Mouse (Mus musculus): ENCODE measurements around the gene Zfp740. TPM values are rescaled to one million over a fixed set of nuclear protein-coding genes. Genes with fewer than 3 reads are reported as not detected.

The Zfp740 gene
- total and polyA plus RNA-seq, 2 experiments from 2014 or later = 33.8 to 49.5 TPM

- peaks cover 4% of the 10 kb centered on the region; the same call in 1 of the 2 replicates for H3K4me1 ChIP-seq (ENCODE audit: insufficient read depth, low read length)
- ATAC-seq (no peak), DNase-seq (ENCODE audit: low spot score) (no peak)
- WGBS = 47% methylated on average over 7 of the region's 7 CpGs
- no peak overlapping the region for H3K4me2 ChIP-seq (ENCODE audit: low read depth, low read length)
- no peak for TF ChIP-seq CTCF (IDR thresholded peaks at IDR 0.05; ENCODE audit: low read depth)
- H3K36me3 ChIP-seq (ENCODE audit: insufficient read depth, low read length) = no peaks in the 10 kb centered on the region
- H3K4me3 ChIP-seq (ENCODE audit: low read length) = no peak overlapping the region
- no peak overlapping the region for H3K9ac ChIP-seq (replicated peaks; ENCODE audit: low read length)
- no peaks in the 10 kb centered on the region; the same call in 1 of the 2 replicates for H3K27me3 ChIP-seq (ENCODE audit: insufficient read depth, low read length)
- H3K27ac ChIP-seq = no peak overlapping the region
- no peaks in the 10 kb centered on the region for H3K9me3 ChIP-seq (ENCODE audit: low read length)
Observed at GRCm38 (mm10) chr15:102262582-102262981, 59.5 kb downstream of the Zfp740 start.

DNA sequence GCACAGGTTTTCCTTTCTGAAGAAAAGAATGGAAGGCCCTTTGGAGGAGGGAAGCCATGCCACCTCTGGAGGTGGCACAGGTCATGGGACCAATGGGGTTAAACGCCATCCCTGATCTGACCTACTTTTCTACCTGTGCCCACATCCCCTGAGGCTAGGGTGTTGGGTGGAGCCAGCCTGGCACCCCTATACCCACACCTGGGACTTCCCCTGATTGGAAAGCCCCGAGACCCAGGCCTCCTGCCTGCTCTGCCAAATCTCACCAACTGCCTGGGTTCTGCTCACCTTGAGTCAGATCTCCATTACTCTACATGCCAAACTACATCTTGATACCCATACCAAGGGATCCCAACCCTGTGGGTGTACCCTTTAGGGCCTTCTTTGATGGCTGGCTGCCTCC, 60.0 kb downstream of the Zfp740 start:
- no peaks in the 10 kb centered on the region for H3K9me3 ChIP-seq (ENCODE audit: low read length)
- TF ChIP-seq CTCF (IDR thresholded peaks at IDR 0.05; ENCODE audit: low read depth) = no peak
- H3K36me3 ChIP-seq (ENCODE audit: insufficient read depth, low read length) = no peaks in the 10 kb centered on the region
- no peak overlapping the region for H3K27ac ChIP-seq
- no peak for ATAC-seq
- H3K4me2 ChIP-seq (ENCODE audit: low read depth, low read length) = no peak overlapping the region
- WGBS = 84% methylated on average over 2 of the region's 2 CpGs
- H3K9ac ChIP-seq (replicated peaks; ENCODE audit: low read length) = no peak overlapping the region
- no peak for DNase-seq (ENCODE audit: low spot score)
- peaks cover 4% of the 10 kb centered on the region; the same call in 1 of the 2 replicates for H3K4me1 ChIP-seq (ENCODE audit: insufficient read depth, low read length)
- H3K27me3 ChIP-seq (ENCODE audit: insufficient read depth, low read length) = no peaks in the 10 kb centered on the region; the same call in 1 of the 2 replicates
- H3K4me3 ChIP-seq (ENCODE audit: low read length) = no peak overlapping the region

Other genes starting within 250 kb of the Zfp740 start
- gene Krt78, start 249.0 kb upstream of the Zfp740 start, total RNA-seq (2014; rRNA removed) = not detected in 2 replicates
- gene Krt78, start 249.0 kb upstream of the Zfp740 start, polyA plus RNA-seq (2015; fragmentation: Nextera tagmentation; extraction: Ambion mirVana) = not detected in 2 replicates
- 2.6 and 4.1 TPM in 2 replicates for gene Krt8, start 198.8 kb upstream of the Zfp740 start, total RNA-seq (2014; rRNA removed)
- gene Krt8, start 198.8 kb upstream of the Zfp740 start, polyA plus RNA-seq (2015; fragmentation: Nextera tagmentation; extraction: Ambion mirVana) = 5.4 and 6.2 TPM in 2 replicates
- 3.4 and 5.0 TPM in 2 replicates for gene Krt18, start 175.1 kb upstream of the Zfp740 start, total RNA-seq (2014; rRNA removed)
- gene Krt18, start 175.1 kb upstream of the Zfp740 start, polyA plus RNA-seq (2015; fragmentation: Nextera tagmentation; extraction: Ambion mirVana) = 12.6 and 13.6 TPM in 2 replicates
- gene Eif4b, start 129.5 kb upstream of the Zfp740 start, total RNA-seq (2014; rRNA removed) = 114 and 121 TPM in 2 replicates
- gene Eif4b, start 129.5 kb upstream of the Zfp740 start, polyA plus RNA-seq (2015; fragmentation: Nextera tagmentation; extraction: Ambion mirVana) = 63.4 and 65.1 TPM in 2 replicates
- gene Tns2, start 102.8 kb upstream of the Zfp740 start, total RNA-seq (2014; rRNA removed) = 9.2 TPM in 2 replicates
- gene Tns2, start 102.8 kb upstream of the Zfp740 start, polyA plus RNA-seq (2015; fragmentation: Nextera tagmentation; extraction: Ambion mirVana) = 5.5 and 6.2 TPM in 2 replicates
- gene Spryd3, start 67.0 kb upstream of the Zfp740 start, total RNA-seq (2014; rRNA removed) = 113 and 118 TPM in 2 replicates
- 98.6 and 110 TPM in 2 replicates for gene Spryd3, start 67.0 kb upstream of the Zfp740 start, polyA plus RNA-seq (2015; fragmentation: Nextera tagmentation; extraction: Ambion mirVana)
- 5.6 and 12.8 TPM in 2 replicates for gene Igfbp6, start 58.9 kb upstream of the Zfp740 start, total RNA-seq (2014; rRNA removed)
- gene Igfbp6, start 58.9 kb upstream of the Zfp740 start, polyA plus RNA-seq (2015; fragmentation: Nextera tagmentation; extraction: Ambion mirVana) = 9.7 and 11.5 TPM in 2 replicates
- 0.16 TPM in 1 of 2 replicates, not detected in the other for gene Soat2, start 52.7 kb upstream of the Zfp740 start, total RNA-seq (2014; rRNA removed)
- 0.09 TPM in 1 of 2 replicates, not detected in the other for gene Soat2, start 52.7 kb upstream of the Zfp740 start, polyA plus RNA-seq (2015; fragmentation: Nextera tagmentation; extraction: Ambion mirVana)
- gene Csad, start 1.5 kb downstream of the Zfp740 start, total RNA-seq (2014; rRNA removed) = 56.9 and 67.2 TPM in 2 replicates
- gene Csad, start 1.5 kb downstream of the Zfp740 start, polyA plus RNA-seq (2015; fragmentation: Nextera tagmentation; extraction: Ambion mirVana) = 41.8 and 43.1 TPM in 2 replicates
- gene Itgb7, start 28.7 kb downstream of the Zfp740 start, total RNA-seq (2014; rRNA removed) = 0.40 and 1.2 TPM in 2 replicates
- 1.3 and 2.1 TPM in 2 replicates for gene Itgb7, start 28.7 kb downstream of the Zfp740 start, polyA plus RNA-seq (2015; fragmentation: Nextera tagmentation; extraction: Ambion mirVana)
- gene Rarg, start 54.3 kb downstream of the Zfp740 start, total RNA-seq (2014; rRNA removed) = 8.8 and 11.4 TPM in 2 replicates
- gene Rarg, start 54.3 kb downstream of the Zfp740 start, polyA plus RNA-seq (2015; fragmentation: Nextera tagmentation; extraction: Ambion mirVana) = 3.8 and 4.4 TPM in 2 replicates
- not detected in 2 replicates for gene Gm9918, start 67.3 kb downstream of the Zfp740 start, total RNA-seq (2014; rRNA removed)
- 0.06 TPM in 1 of 2 replicates, not detected in the other for gene Gm9918, start 67.3 kb downstream of the Zfp740 start, polyA plus RNA-seq (2015; fragmentation: Nextera tagmentation; extraction: Ambion mirVana)
- 50.7 and 52.3 TPM in 2 replicates for gene Mfsd5, start 76.2 kb downstream of the Zfp740 start, total RNA-seq (2014; rRNA removed)
- gene Mfsd5, start 76.2 kb downstream of the Zfp740 start, polyA plus RNA-seq (2015; fragmentation: Nextera tagmentation; extraction: Ambion mirVana) = 67.9 and 68.3 TPM in 2 replicates
- gene Espl1, start 93.0 kb downstream of the Zfp740 start, total RNA-seq (2014; rRNA removed) = 5.3 and 7.3 TPM in 2 replicates
- gene Espl1, start 93.0 kb downstream of the Zfp740 start, polyA plus RNA-seq (2015; fragmentation: Nextera tagmentation; extraction: Ambion mirVana) = 2.3 and 3.8 TPM in 2 replicates
- gene Pfdn5, start 122.9 kb downstream of the Zfp740 start, total RNA-seq (2014; rRNA removed) = 119 and 139 TPM in 2 replicates
- gene Pfdn5, start 122.9 kb downstream of the Zfp740 start, polyA plus RNA-seq (2015; fragmentation: Nextera tagmentation; extraction: Ambion mirVana) = 531 and 540 TPM in 2 replicates
- gene Myg1, start 128.5 kb downstream of the Zfp740 start, total RNA-seq (2014; rRNA removed) = 56.5 and 58.0 TPM in 2 replicates
- 78.8 and 79.8 TPM in 2 replicates for gene Myg1, start 128.5 kb downstream of the Zfp740 start, polyA plus RNA-seq (2015; fragmentation: Nextera tagmentation; extraction: Ambion mirVana)
- gene Aaas, start 147.5 kb downstream of the Zfp740 start, total RNA-seq (2014; rRNA removed) = 19.4 and 25.4 TPM in 2 replicates
- gene Aaas, start 147.5 kb downstream of the Zfp740 start, polyA plus RNA-seq (2015; fragmentation: Nextera tagmentation; extraction: Ambion mirVana) = 31.4 and 36.4 TPM in 2 replicates
- gene Sp7, start 163.9 kb downstream of the Zfp740 start, total RNA-seq (2014; rRNA removed) = 0.11 and 0.31 TPM in 2 replicates
- 0.38 and 0.40 TPM in 2 replicates for gene Sp7, start 163.9 kb downstream of the Zfp740 start, polyA plus RNA-seq (2015; fragmentation: Nextera tagmentation; extraction: Ambion mirVana)
- 24.7 and 26.0 TPM in 2 replicates for gene Sp1, start 202.9 kb downstream of the Zfp740 start, total RNA-seq (2014; rRNA removed)
- 3.0 and 3.5 TPM in 2 replicates for gene Sp1, start 202.9 kb downstream of the Zfp740 start, polyA plus RNA-seq (2015; fragmentation: Nextera tagmentation; extraction: Ambion mirVana)
- gene Amhr2, start 242.1 kb downstream of the Zfp740 start, total RNA-seq (2014; rRNA removed) = 0.16 TPM in 1 of 2 replicates, not detected in the other
- gene Amhr2, start 242.1 kb downstream of the Zfp740 start, polyA plus RNA-seq (2015; fragmentation: Nextera tagmentation; extraction: Ambion mirVana) = 0.36 and 0.62 TPM in 2 replicates

Measured in hindbrain, postnatal 0 days (tissue).